9 mouse cellular contexts compared by ENCODE assay signal in genomic region chr19:10523483-10524080, GRCm38 (mm10). TPM values are rescaled to one million over a fixed set of nuclear protein-coding genes. Genes with fewer than 3 reads are reported as not detected.
DNase-seq lines count a peak whose midpoint lies in the region; ATAC-seq and TF ChIP-seq lines count a peak whose summit lies in the region.
"Had no signal": no experiment of that assay in that cellular context is flagged by ENCODE, and none has a peak within 500 bp of the region (broad histone marks: within the 10 kb centered on the region; RNA-seq: fewer than 3 reads in every experiment).

No protein-coding gene starts in this region.

- WGBS in lung, embryonic 14.5 days, result 66% methylated on average over 5 of the region's 5 CpGs
- WGBS in embryonic facial prominence, embryonic 15.5 days, result 79% methylated on average over 5 of the region's 5 CpGs
- WGBS in limb, embryonic 11.5 days, result 86% methylated on average over 5 of the region's 5 CpGs
- WGBS in neural tube, embryonic 15.5 days, result 87% methylated on average over 5 of the region's 5 CpGs

- no peak for ATAC-seq in lung, embryonic 14.5 days (ENCODE audit: insufficient read depth)
- ATAC-seq in embryonic facial prominence, embryonic 15.5 days (ENCODE audit: insufficient number of reproducible peaks, low FRiP score, low TSS enrichment, low read depth), result no peak
- no peak for ATAC-seq in limb, embryonic 11.5 days (ENCODE audit: insufficient number of reproducible peaks, low FRiP score, low TSS enrichment, low read depth)
- no peak for ATAC-seq in neural tube, embryonic 15.5 days (ENCODE audit: low FRiP score)
- ATAC-seq: activated CD4-positive, CD25-positive, alpha-beta regulatory T cell, adult 4 months had no signal

- TF ChIP-seq CTCF in lung, embryonic 14.5 days (IDR thresholded peaks at IDR 0.05; ENCODE audit: low read depth), result no peak

- no peak for DNase-seq in lung, embryonic 14.5 days
- no peak for DNase-seq in lung, postnatal 10 days
- DNase-seq in limb, embryonic 11.5 days (ENCODE audit: low spot score), result no peak
- DNase-seq in urinary bladder, postnatal 10 days (ENCODE audit: low spot score), result no peak
- DNase-seq in layer of hippocampus, adult 18-20 months (ENCODE audit: low spot score in 2 of 2), result no peak
- DNase-seq: kidney, adult 8-10 months had no signal

- H3K4me2 ChIP-seq in lung, embryonic 14.5 days, result peak overlapping the region; percentile 76
- no peak overlapping the region; the same call in 1 of the 2 replicates for H3K4me2 ChIP-seq in embryonic facial prominence, embryonic 15.5 days (replicated peaks)
- H3K4me2 ChIP-seq in limb, embryonic 11.5 days (ENCODE audit: low read depth, severe bottlenecking), result 0 out of 2 replicates have a peak overlapping the region, but pooled peaks have one; percentile 14
- peak overlapping the region; percentile 66 for H3K4me2 ChIP-seq in neural tube, embryonic 15.5 days

- H3K27ac ChIP-seq in lung, embryonic 14.5 days (ENCODE audit: low read depth), result no peak overlapping the region
- no peak overlapping the region for H3K27ac ChIP-seq in embryonic facial prominence, embryonic 15.5 days (replicated peaks)
- no peak overlapping the region for H3K27ac ChIP-seq in limb, embryonic 11.5 days (replicated peaks; ENCODE audit: low read depth, low read length)
- no peak overlapping the region for H3K27ac ChIP-seq in neural tube, embryonic 15.5 days (replicated peaks)

- H3K27me3 ChIP-seq in lung, embryonic 14.5 days (ENCODE audit: insufficient read depth, low read length), result no peaks in the 10 kb centered on the region
- H3K27me3 ChIP-seq in embryonic facial prominence, embryonic 15.5 days, result no peaks in the 10 kb centered on the region
- H3K27me3 ChIP-seq in limb, embryonic 11.5 days (ENCODE audit: control insufficient read depth, insufficient read depth, low read length), result no peaks in the 10 kb centered on the region
- no peaks in the 10 kb centered on the region for H3K27me3 ChIP-seq in neural tube, embryonic 15.5 days (replicated peaks)

- peak overlapping the region; percentile 92; the same call in 1 of the 2 replicates for H3K4me3 ChIP-seq in lung, embryonic 14.5 days (ENCODE audit: low read depth, low read length)
- H3K4me3 ChIP-seq in embryonic facial prominence, embryonic 15.5 days (replicated peaks), result peak overlapping the region; percentile 10; the same call in 1 of the 2 replicates
- H3K4me3 ChIP-seq in limb, embryonic 11.5 days (ENCODE audit: low read depth, low read length), result no peak overlapping the region
- 0 out of 2 replicates have a peak overlapping the region, but pooled peaks have one; percentile 2 for H3K4me3 ChIP-seq in neural tube, embryonic 15.5 days (replicated peaks)

- peaks cover 8% of the 10 kb centered on the region; the same call in 1 of the 2 replicates for H3K4me1 ChIP-seq in lung, embryonic 14.5 days (ENCODE audit: insufficient read depth)
- peaks cover 25% of the 10 kb centered on the region for H3K4me1 ChIP-seq in embryonic facial prominence, embryonic 15.5 days
- no peaks in the 10 kb centered on the region; the same call in 1 of the 2 replicates for H3K4me1 ChIP-seq in limb, embryonic 11.5 days (ENCODE audit: control insufficient read depth, insufficient read depth, low read length)
- H3K4me1 ChIP-seq in neural tube, embryonic 15.5 days, result peaks cover 33% of the 10 kb centered on the region

- no peaks in the 10 kb centered on the region for H3K9me3 ChIP-seq in lung, embryonic 14.5 days (ENCODE audit: low read depth, low read length)
- H3K9me3 ChIP-seq in embryonic facial prominence, embryonic 15.5 days (replicated peaks), result no peaks in the 10 kb centered on the region
- H3K9me3 ChIP-seq in limb, embryonic 11.5 days (ENCODE audit: control insufficient read depth, low read length), result no peaks in the 10 kb centered on the region
- H3K9me3 ChIP-seq in neural tube, embryonic 15.5 days (replicated peaks), result no peaks in the 10 kb centered on the region

- H3K9ac ChIP-seq in lung, embryonic 14.5 days, result no peak overlapping the region
- H3K9ac ChIP-seq in embryonic facial prominence, embryonic 15.5 days, result no peak overlapping the region
- H3K9ac ChIP-seq in limb, embryonic 11.5 days (ENCODE audit: low read length), result no peak overlapping the region
- no peak overlapping the region for H3K9ac ChIP-seq in neural tube, embryonic 15.5 days (replicated peaks)

- H3K36me3 ChIP-seq in lung, embryonic 14.5 days (ENCODE audit: insufficient read depth), result peaks cover 20% of the 10 kb centered on the region
- peaks cover 6% of the 10 kb centered on the region for H3K36me3 ChIP-seq in embryonic facial prominence, embryonic 15.5 days
- 0 out of 2 replicates have a peak, but pooled peaks cover 2% of the 10 kb centered on the region for H3K36me3 ChIP-seq in limb, embryonic 11.5 days (ENCODE audit: control insufficient read depth, insufficient read depth, low read length)
- peaks cover 5% of the 10 kb centered on the region for H3K36me3 ChIP-seq in neural tube, embryonic 15.5 days

RNA-seq across cellular contexts. Expression of gene Cpsf7, which starts 1.5 kb away (rescaled TPM):
- polyA plus RNA-seq in lung, embryonic 14.5 days (2014; fragmentation: Nextera tagmentation; extraction: Ambion mirVana), result 58.9 and 60.3 TPM in 2 replicates
- 43.1 and 49.5 TPM in 2 replicates for polyA plus RNA-seq in embryonic facial prominence, embryonic 15.5 days (2015; fragmentation: Nextera tagmentation; extraction: Ambion mirVana)
- 62.2 and 69.7 TPM in 2 replicates for polyA plus RNA-seq in limb, embryonic 11.5 days (2014; fragmentation: Nextera tagmentation; extraction: Ambion mirVana)
- polyA plus RNA-seq in neural tube, embryonic 15.5 days (2015; fragmentation: Nextera tagmentation; extraction: Ambion mirVana), result 45.6 and 47.2 TPM in 2 replicates
- 10 to 100 TPM; 68.6 to 74.5 TPM for total RNA-seq in layer of hippocampus, adult 18-20 months (2021)

RNA-seq across cellular contexts. Expression of gene Sdhaf2, which starts 2.4 kb away (rescaled TPM):
- 59.4 and 62.6 TPM in 2 replicates for polyA plus RNA-seq in lung, embryonic 14.5 days (2014; fragmentation: Nextera tagmentation; extraction: Ambion mirVana)
- polyA plus RNA-seq in embryonic facial prominence, embryonic 15.5 days (2015; fragmentation: Nextera tagmentation; extraction: Ambion mirVana), result 53.6 and 58.6 TPM in 2 replicates
- polyA plus RNA-seq in limb, embryonic 11.5 days (2014; fragmentation: Nextera tagmentation; extraction: Ambion mirVana), result 57.2 and 61.0 TPM in 2 replicates
- polyA plus RNA-seq in neural tube, embryonic 15.5 days (2015; fragmentation: Nextera tagmentation; extraction: Ambion mirVana), result 67.5 and 67.7 TPM in 2 replicates
- 10 to 100 TPM; 51.3 to 55.5 TPM for total RNA-seq in layer of hippocampus, adult 18-20 months (2021)

RNA-seq across cellular contexts. Expression of gene Tmem216, which starts 32.5 kb away (rescaled TPM):
- 59.2 and 60.2 TPM in 2 replicates for polyA plus RNA-seq in lung, embryonic 14.5 days (2014; fragmentation: Nextera tagmentation; extraction: Ambion mirVana)
- 44.0 and 49.6 TPM in 2 replicates for polyA plus RNA-seq in embryonic facial prominence, embryonic 15.5 days (2015; fragmentation: Nextera tagmentation; extraction: Ambion mirVana)
- polyA plus RNA-seq in limb, embryonic 11.5 days (2014; fragmentation: Nextera tagmentation; extraction: Ambion mirVana), result 64.1 and 66.3 TPM in 2 replicates
- polyA plus RNA-seq in neural tube, embryonic 15.5 days (2015; fragmentation: Nextera tagmentation; extraction: Ambion mirVana), result 49.1 and 51.6 TPM in 2 replicates
- total RNA-seq in layer of hippocampus, adult 18-20 months (2021), result 10 to 100 TPM; 10.6 to 10.8 TPM

RNA-seq across cellular contexts. Expression of gene Ppp1r32, which starts 40.9 kb away (rescaled TPM):
- polyA plus RNA-seq in lung, embryonic 14.5 days (2014; fragmentation: Nextera tagmentation; extraction: Ambion mirVana), result 0.26 TPM in 1 of 2 replicates, not detected in the other
- polyA plus RNA-seq in embryonic facial prominence, embryonic 15.5 days (2015; fragmentation: Nextera tagmentation; extraction: Ambion mirVana), result 3.6 and 6.8 TPM in 2 replicates
- polyA plus RNA-seq in limb, embryonic 11.5 days (2014; fragmentation: Nextera tagmentation; extraction: Ambion mirVana), result 0.16 TPM in 1 of 2 replicates, not detected in the other
- 0.79 and 1.2 TPM in 2 replicates for polyA plus RNA-seq in neural tube, embryonic 15.5 days (2015; fragmentation: Nextera tagmentation; extraction: Ambion mirVana)
- 1 to 10 TPM; 1.3 to 1.9 TPM for total RNA-seq in layer of hippocampus, adult 18-20 months (2021)

RNA-seq across cellular contexts. Expression of gene Cyb561a3, which starts 53.4 kb away (rescaled TPM):
- 18.0 and 19.2 TPM in 2 replicates for polyA plus RNA-seq in lung, embryonic 14.5 days (2014; fragmentation: Nextera tagmentation; extraction: Ambion mirVana)
- polyA plus RNA-seq in embryonic facial prominence, embryonic 15.5 days (2015; fragmentation: Nextera tagmentation; extraction: Ambion mirVana), result 24.5 and 25.8 TPM in 2 replicates
- 15.8 and 16.4 TPM in 2 replicates for polyA plus RNA-seq in limb, embryonic 11.5 days (2014; fragmentation: Nextera tagmentation; extraction: Ambion mirVana)
- polyA plus RNA-seq in neural tube, embryonic 15.5 days (2015; fragmentation: Nextera tagmentation; extraction: Ambion mirVana), result 20.4 and 22.5 TPM in 2 replicates
- total RNA-seq in layer of hippocampus, adult 18-20 months (2021), result 1 to 10 TPM; 9.4 TPM
